Mouse (Mus musculus): ENCODE measurements around the gene Bcl2l12. TPM values are rescaled to one million over a fixed set of nuclear protein-coding genes. Genes with fewer than 3 reads are reported as not detected.

Gene Bcl2l12
- total and polyA plus RNA-seq, 2 experiments from 2014 or later = 5.9 to 11.4 TPM

- 83% methylated on average over 7 of the region's 7 CpGs for WGBS
- DNase-seq (ENCODE audit: low spot score) = no peak
- Histone ChIP-seq H3K9ac (replicated peaks; ENCODE audit: low read length, poor library complexity, severe bottlenecking) (no peak overlapping the region), H3K27me3 (ENCODE audit: insufficient read depth, low read length) (no peaks in the 10 kb centered on the region), H3K4me3 (ENCODE audit: low read depth, low read length) (no peak overlapping the region), H3K4me1 (ENCODE audit: insufficient read depth, low read length) (peaks cover under 1% of the 10 kb centered on the region; the same call in 1 of the 2 replicates), H3K27ac (ENCODE audit: low read depth, low read length) (no peak overlapping the region), H3K9me3 (ENCODE audit: low read length) (no peaks in the 10 kb centered on the region), H3K36me3 (ENCODE audit: insufficient read depth, low read length) (peaks cover 33% of the 10 kb centered on the region), H3K4me2 (ENCODE audit: low read depth, low read length, poor library complexity, severe bottlenecking) (no peak overlapping the region)
- no peak for ATAC-seq (ENCODE audit: low FRiP score)
- 0 out of 2 replicates have a peak, but pooled peaks have one; percentile 22 for TF ChIP-seq CTCF (IDR thresholded peaks at IDR 0.05)
Measured at GRCm38 (mm10) chr7:44965975-44966374, 32.5 kb downstream of the Bcl2l12 start.

GRCm38 (mm10) chr7:44964990-44965389, 33.5 kb downstream of the Bcl2l12 start:
- WGBS = 92% methylated on average over 13 of the region's 13 CpGs
- H3K27me3 ChIP-seq (ENCODE audit: insufficient read depth, low read length) = no peaks in the 10 kb centered on the region
- H3K4me2 ChIP-seq (ENCODE audit: low read depth, low read length, poor library complexity, severe bottlenecking) = no peak overlapping the region
- no peaks in the 10 kb centered on the region for H3K9me3 ChIP-seq (ENCODE audit: low read length)
- H3K9ac ChIP-seq (replicated peaks; ENCODE audit: low read length, poor library complexity, severe bottlenecking) = no peak overlapping the region
- no peak overlapping the region for H3K4me3 ChIP-seq (ENCODE audit: low read depth, low read length)
- H3K27ac ChIP-seq (ENCODE audit: low read depth, low read length) = no peak overlapping the region
- no peak for DNase-seq (ENCODE audit: low spot score)
- no peak for TF ChIP-seq CTCF (IDR thresholded peaks at IDR 0.05)
- H3K36me3 ChIP-seq (ENCODE audit: insufficient read depth, low read length) = peaks cover 38% of the 10 kb centered on the region
- H3K4me1 ChIP-seq (ENCODE audit: insufficient read depth, low read length) = no peaks in the 10 kb centered on the region
- ATAC-seq (ENCODE audit: low FRiP score) = no peak

GRCm38 (mm10) chr7:44962831-44963230, 35.7 kb downstream of the Bcl2l12 start:
- H3K4me3 ChIP-seq (ENCODE audit: low read depth, low read length) = no peak overlapping the region
- no peaks in the 10 kb centered on the region for H3K4me1 ChIP-seq (ENCODE audit: insufficient read depth, low read length)
- DNase-seq (ENCODE audit: low spot score) (no peak), ATAC-seq (ENCODE audit: low FRiP score) (no peak)
- H3K9me3 ChIP-seq (ENCODE audit: low read length) = no peaks in the 10 kb centered on the region
- no peak overlapping the region for H3K9ac ChIP-seq (replicated peaks; ENCODE audit: low read length, poor library complexity, severe bottlenecking)
- no peaks in the 10 kb centered on the region for H3K27me3 ChIP-seq (ENCODE audit: insufficient read depth, low read length)
- 90% methylated on average over 5 of the region's 5 CpGs for WGBS
- no peak overlapping the region for H3K27ac ChIP-seq (ENCODE audit: low read depth, low read length)
- TF ChIP-seq CTCF (IDR thresholded peaks at IDR 0.05) = no peak
- no peak overlapping the region for H3K4me2 ChIP-seq (ENCODE audit: low read depth, low read length, poor library complexity, severe bottlenecking)
- peaks cover 46% of the 10 kb centered on the region for H3K36me3 ChIP-seq (ENCODE audit: insufficient read depth, low read length)

GRCm38 (mm10) chr7:44962337-44962736, 36.2 kb downstream of the Bcl2l12 start:
- 84% methylated on average over 8 of the region's 8 CpGs for WGBS
- Histone ChIP-seq H3K9me3 (ENCODE audit: low read length) (no peaks in the 10 kb centered on the region), H3K9ac (replicated peaks; ENCODE audit: low read length, poor library complexity, severe bottlenecking) (no peak overlapping the region), H3K36me3 (ENCODE audit: insufficient read depth, low read length) (peaks cover 46% of the 10 kb centered on the region), H3K27ac (ENCODE audit: low read depth, low read length) (no peak overlapping the region), H3K4me2 (ENCODE audit: low read depth, low read length, poor library complexity, severe bottlenecking) (no peak overlapping the region), H3K27me3 (ENCODE audit: insufficient read depth, low read length) (no peaks in the 10 kb centered on the region), H3K4me1 (ENCODE audit: insufficient read depth, low read length) (no peaks in the 10 kb centered on the region), H3K4me3 (ENCODE audit: low read depth, low read length) (no peak overlapping the region)
- TF ChIP-seq CTCF (IDR thresholded peaks at IDR 0.05) = no peak
- DNase-seq (ENCODE audit: low spot score) (no peak), ATAC-seq (ENCODE audit: low FRiP score) (no peak)

GRCm38 (mm10) chr7:44960512-44960910, 38.0 kb downstream of the Bcl2l12 start:
- Histone ChIP-seq H3K4me1 (ENCODE audit: insufficient read depth, low read length) (no peaks in the 10 kb centered on the region), H3K9ac (replicated peaks; ENCODE audit: low read length, poor library complexity, severe bottlenecking) (no peak overlapping the region), H3K4me2 (ENCODE audit: low read depth, low read length, poor library complexity, severe bottlenecking) (no peak overlapping the region), H3K36me3 (ENCODE audit: insufficient read depth, low read length) (peaks cover 40% of the 10 kb centered on the region), H3K9me3 (ENCODE audit: low read length) (no peaks in the 10 kb centered on the region), H3K27me3 (ENCODE audit: insufficient read depth, low read length) (no peaks in the 10 kb centered on the region), H3K27ac (ENCODE audit: low read depth, low read length) (no peak overlapping the region), H3K4me3 (ENCODE audit: low read depth, low read length) (no peak overlapping the region)
- WGBS = 94% methylated on average over 13 of the region's 13 CpGs
- DNase-seq (ENCODE audit: low spot score) (no peak), ATAC-seq (ENCODE audit: low FRiP score) (no peak)
- TF ChIP-seq CTCF (IDR thresholded peaks at IDR 0.05) = no peak

- ATAC-seq (ENCODE audit: low FRiP score) = no peak
Measured at GRCm38 (mm10) chr7:44959874-44960511, 38.5 kb downstream of the Bcl2l12 start.

More at GRCm38 (mm10) chr7:44959874-44960511, 38.5 kb downstream of the Bcl2l12 start:
- Histone ChIP-seq H3K9me3 (ENCODE audit: low read length) (no peaks in the 10 kb centered on the region), H3K36me3 (ENCODE audit: insufficient read depth, low read length) (peaks cover 36% of the 10 kb centered on the region), H3K4me3 (ENCODE audit: low read depth, low read length) (no peak overlapping the region), H3K9ac (replicated peaks; ENCODE audit: low read length, poor library complexity, severe bottlenecking) (no peak overlapping the region), H3K27me3 (ENCODE audit: insufficient read depth, low read length) (no peaks in the 10 kb centered on the region), H3K4me1 (ENCODE audit: insufficient read depth, low read length) (no peaks in the 10 kb centered on the region), H3K27ac (ENCODE audit: low read depth, low read length) (no peak overlapping the region), H3K4me2 (ENCODE audit: low read depth, low read length, poor library complexity, severe bottlenecking) (no peak overlapping the region)
- no peak for TF ChIP-seq CTCF (IDR thresholded peaks at IDR 0.05)
- 90% methylated on average over 10 of the region's 10 CpGs for WGBS
- no peak for DNase-seq (ENCODE audit: low spot score)

All from midbrain, postnatal 0 days (tissue).